Mouse (Mus musculus) CD4-positive, CD25-positive, alpha-beta regulatory T cell (primary cell): ENCODE results near the gene Clec4n. TPM values are rescaled to one million over a fixed set of nuclear protein-coding genes. Genes with fewer than 3 reads are reported as not detected.

ENCODE experiments used
- polyA plus RNA-seq: library from polyadenylated mRNA; unstranded; fragments of 100-300 nt; shearing (Covaris generic); gene quantifications from one replicate; pipeline ENCODE4 v1.2.1, GENCODE M21; 2017

Gene Clec4n
- 3.3 TPM for polyA plus RNA-seq

GRCm38 (mm10) chr6:123229644-123230043 is at the start of gene Clec4n:
Clec4n (plus strand) TSS chr6:123229843.

GRCm38 (mm10) chr6:123261555-123262161 is 32.0 kb downstream of the Clec4n start, which contains the start of gene Clec4d:
Clec4d (plus strand) TSS chr6:123262111.

GRCm38 (mm10) chr6:123289753-123290152 is 60.1 kb downstream of the Clec4n start, which contains the start of gene Clec4e:
Clec4e (minus strand) TSS chr6:123289870.

Other genes with a start within 250 kb of the Clec4n start
- 0.31 TPM for gene Clec4a4, start 239.5 kb upstream of the Clec4n start, polyA plus RNA-seq
- 0.32 TPM for gene Clec4b1, start 179.9 kb upstream of the Clec4n start, polyA plus RNA-seq
- 0.32 TPM for gene Clec4a2, start 123.4 kb upstream of the Clec4n start, polyA plus RNA-seq
- not detected for gene Clec4b2, start 57.0 kb upstream of the Clec4n start, polyA plus RNA-seq
- gene Clec4d, start 32.3 kb downstream of the Clec4n start, polyA plus RNA-seq, result not detected
- not detected for gene Clec4e, start 60.0 kb downstream of the Clec4n start, polyA plus RNA-seq
- gene Vmn2r19, start 78.5 kb downstream of the Clec4n start, polyA plus RNA-seq, result not detected
- gene Vmn2r20, start 188.3 kb downstream of the Clec4n start, polyA plus RNA-seq, result 0.04 TPM